Mouse (Mus musculus) midbrain, postnatal 0 days (tissue): ENCODE measurements at regions not wholly inside any gene's neighbourhood (a gene's known extent, or its start where the extent isn't known, plus 50 kb on each side); places are given as distances from the start of the nearest gene placed in this dataset.
A peak's percentile ranks its signal among the peaks of the same experiment; 100 is the strongest.

Source experiments
- ATAC-seq: fragments of 200-750 bp; cut with Nextera tagmentation; 2 replicates; pipeline ENCODE4 v1.8.0; 2017; ENCODE audit warnings: moderate number of reproducible peaks, mild to moderate bottlenecking, moderate TSS enrichment, moderate library complexity; ENCODE audit not compliant: low FRiP score
- DNase-seq: peaks from one replicate; pipeline ENCODE4 v3.0.0-alpha.2; 2015; ENCODE audit warnings: low spot score
- H3K27ac ChIP-seq: fragments of 300-500 bp; sonication (generic); 2 replicates; pipeline ENCODE4 v1.5.1; 2014; ENCODE audit warnings: low read depth, mild to moderate bottlenecking, low read length, mixed read lengths
- H3K27me3 ChIP-seq: fragments of 300-500 bp; sonication (generic); 2 replicates; pipeline ENCODE4 v1.6.1; 2014; ENCODE audit warnings: low read length, control low read depth, mixed read lengths; ENCODE audit not compliant: insufficient read depth
- H3K36me3 ChIP-seq: fragments of 300-500 bp; sonication (generic); 2 replicates; pipeline ENCODE4 v1.6.1; 2014; ENCODE audit warnings: low read length, control low read depth, mixed read lengths; ENCODE audit not compliant: insufficient read depth
- H3K4me1 ChIP-seq: fragments of 300-500 bp; sonication (generic); 2 replicates; pipeline ENCODE4 v1.6.1; 2014; ENCODE audit warnings: mild to moderate bottlenecking, control low read depth, antibody characterized with exemption, low read length, mixed read lengths; ENCODE audit not compliant: insufficient read depth
- H3K4me2 ChIP-seq: fragments of 300-500 bp; sonication (generic); 2 replicates; pipeline ENCODE4 v1.6.1; 2014; ENCODE audit warnings: low read depth, mild to moderate bottlenecking, low read length, mixed read lengths; ENCODE audit not compliant: poor library complexity, severe bottlenecking
- H3K4me3 ChIP-seq: fragments of 300-500 bp; sonication (generic); 2 replicates; pipeline ENCODE4 v1.5.1; 2014; ENCODE audit warnings: low read depth, mild to moderate bottlenecking, low read length, moderate library complexity
- H3K9ac ChIP-seq: fragments of 300-500 bp; sonication (generic); replicated peaks from 2 replicates; pipeline ENCODE4 v1.6.1; 2014; ENCODE audit warnings: mild to moderate bottlenecking, low read length, moderate library complexity, mixed read lengths; ENCODE audit not compliant: poor library complexity, severe bottlenecking
- H3K9me3 ChIP-seq: fragments of 300-500 bp; sonication (generic); 2 replicates; pipeline ENCODE4 v1.6.1; 2016; ENCODE audit warnings: low read length, control low read depth
- CTCF ChIP-seq: IDR thresholded peaks from 2 replicates; pipeline ENCODE4 v1.5.1; 2016; ENCODE audit warnings: antibody characterized with exemption, mild to moderate bottlenecking
- WGBS: fragments of 180-500 bp; shearing (Covaris S2); extraction: QIAGEN DNeasy Blood & Tissue Kit; methylation state at CpG from one replicate; pipeline ENCODE4 v1.1.7; 2014; 5-methylcytosine and 5-hydroxymethylcytosine counted together

DNA sequence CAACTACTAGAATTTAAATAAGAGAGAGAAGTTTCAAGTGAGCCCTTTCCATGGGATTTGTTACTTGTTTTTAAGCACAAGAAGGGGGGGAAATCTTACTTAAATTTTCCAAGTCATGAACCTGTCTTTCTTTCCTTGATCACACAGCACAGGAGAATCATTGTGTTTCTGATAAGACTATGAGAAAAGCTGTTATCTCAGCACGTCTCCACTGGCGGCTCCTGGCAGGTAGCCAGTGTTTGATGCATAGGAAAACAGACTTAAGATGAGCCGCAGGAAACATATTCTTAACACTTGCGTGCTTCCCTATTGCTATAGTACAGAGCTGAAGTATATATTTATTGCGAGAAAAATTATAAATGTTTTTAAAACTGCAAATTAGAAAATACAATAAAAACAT lies 920.3 kb downstream of the Efna5 start:
- Histone ChIP-seq H3K4me3 (no peak overlapping the region), H3K4me2 (no peak overlapping the region), H3K27me3 (no peaks in the 10 kb centered on the region), H3K27ac (no peak overlapping the region), H3K9me3 (no peaks in the 10 kb centered on the region), H3K9ac (no peak overlapping the region), H3K36me3 (no peaks in the 10 kb centered on the region), H3K4me1 (no peaks in the 10 kb centered on the region)
- WGBS, result 26% methylated on average over 5 of the region's 5 CpGs
- ATAC-seq (no peak), DNase-seq (peak; percentile 48)
- TF ChIP-seq CTCF, result no peak

- TF ChIP-seq CTCF, result no peak
These were observed 920.9 kb downstream of the Efna5 start for GRCm38 (mm10) chr17:61960017-61960813.

GRCm38 (mm10) chr17:61917766-61918165 lies 963.4 kb downstream of the Efna5 start:
- no peak for TF ChIP-seq CTCF
- no peak overlapping the region for H3K4me2 ChIP-seq
- no peaks in the 10 kb centered on the region for H3K4me1 ChIP-seq
- H3K9me3 ChIP-seq, result no peaks in the 10 kb centered on the region
- no peaks in the 10 kb centered on the region for H3K36me3 ChIP-seq
- no peaks in the 10 kb centered on the region for H3K27me3 ChIP-seq
- H3K27ac ChIP-seq, result no peak overlapping the region
- H3K9ac ChIP-seq, result no peak overlapping the region
- H3K4me3 ChIP-seq, result no peak overlapping the region
- ATAC-seq (no peak), DNase-seq (no peak)

More at GRCm38 (mm10) chr17:61960017-61960813, 920.9 kb downstream of the Efna5 start:
- no peak overlapping the region for H3K9ac ChIP-seq
- no peak overlapping the region for H3K4me3 ChIP-seq
- WGBS, result 74% methylated on average over 5 of the region's 5 CpGs
- H3K36me3 ChIP-seq, result no peaks in the 10 kb centered on the region
- no peaks in the 10 kb centered on the region for H3K27me3 ChIP-seq
- H3K9me3 ChIP-seq, result no peaks in the 10 kb centered on the region
- ATAC-seq (no peak), DNase-seq (no peak)
- H3K4me1 ChIP-seq, result no peaks in the 10 kb centered on the region
- H3K27ac ChIP-seq, result no peak overlapping the region
- no peak overlapping the region for H3K4me2 ChIP-seq

- DNase-seq, result no peak
- Histone ChIP-seq H3K27me3 (no peaks in the 10 kb centered on the region), H3K36me3 (no peaks in the 10 kb centered on the region), H3K9me3 (no peaks in the 10 kb centered on the region), H3K4me1 (no peaks in the 10 kb centered on the region), H3K27ac (no peak overlapping the region), H3K4me3 (no peak overlapping the region), H3K4me2 (no peak overlapping the region), H3K9ac (no peak overlapping the region)
- ATAC-seq, result no peak
- WGBS, result 94% methylated on average over 19 of the region's 19 CpGs
- no peak for TF ChIP-seq CTCF
These were observed 978.2 kb downstream of the Efna5 start for GRCm38 (mm10) chr17:61902898-61903297.

- no peak overlapping the region for H3K4me2 ChIP-seq
- ATAC-seq (no peak), DNase-seq (no peak)
- no peaks in the 10 kb centered on the region for H3K27me3 ChIP-seq
- no peaks in the 10 kb centered on the region for H3K36me3 ChIP-seq
- no peak overlapping the region for H3K9ac ChIP-seq
- no peaks in the 10 kb centered on the region for H3K4me1 ChIP-seq
- TF ChIP-seq CTCF, result no peak
- H3K9me3 ChIP-seq, result no peaks in the 10 kb centered on the region
- no peak overlapping the region for H3K27ac ChIP-seq
- WGBS, result 49% methylated on average over 4 of the region's 4 CpGs
- no peak overlapping the region for H3K4me3 ChIP-seq
These were observed 990.5 kb downstream of the Efna5 start for GRCm38 (mm10) chr17:61890631-61891030.

DNA sequence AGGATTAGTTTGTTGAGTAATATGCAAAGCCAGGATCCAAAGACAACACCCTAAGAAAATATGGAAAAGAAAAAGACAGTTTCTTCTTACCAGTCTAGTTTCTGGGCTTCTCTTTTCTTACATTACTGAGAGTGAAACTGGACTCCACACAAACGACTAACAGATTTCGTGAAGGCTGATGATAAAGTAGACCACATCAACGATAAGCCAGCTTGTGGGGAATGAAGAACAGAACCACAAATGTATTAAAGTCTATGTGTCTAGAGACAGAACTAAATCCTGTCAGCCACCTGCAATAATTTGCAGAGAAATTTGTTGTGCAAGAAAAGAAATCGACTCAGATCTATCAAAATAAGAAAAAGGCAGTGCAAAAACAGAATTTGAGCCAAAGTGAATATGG lies 1015.0 kb downstream of the Efna5 start:
- Histone ChIP-seq H3K9me3 (no peaks in the 10 kb centered on the region), H3K4me3 (no peak overlapping the region), H3K27ac (no peak overlapping the region), H3K4me2 (no peak overlapping the region), H3K36me3 (no peaks in the 10 kb centered on the region), H3K4me1 (no peaks in the 10 kb centered on the region), H3K9ac (no peak overlapping the region), H3K27me3 (no peaks in the 10 kb centered on the region)
- DNase-seq (no peak), ATAC-seq (no peak)
- 88% methylated on average over 4 of the region's 4 CpGs for WGBS
- no peak for TF ChIP-seq CTCF
